Mouse (Mus musculus): ENCODE measurements around the gene Irf2bpl. TPM values are rescaled to one million over a fixed set of nuclear protein-coding genes. Genes with fewer than 3 reads are reported as not detected.

The Irf2bpl gene
- polyA plus RNA-seq, 1 experiment from 2014 or later = 67.0 TPM

GRCm38 (mm10) chr12:86915617-86916016 lies 31.0 kb upstream of the Irf2bpl start:
- H3K4me1 ChIP-seq (replicated peaks; ENCODE audit: control insufficient read depth, insufficient read depth, low read length) = peaks cover 43% of the 10 kb centered on the region
- H3K36me3 ChIP-seq (ENCODE audit: control insufficient read depth, insufficient read depth) = no peaks in the 10 kb centered on the region
- H3K27me3 ChIP-seq (replicated peaks; ENCODE audit: control insufficient read depth, insufficient read depth, low read length) = no peaks in the 10 kb centered on the region
- no peaks in the 10 kb centered on the region for H3K9me3 ChIP-seq (ENCODE audit: control insufficient read depth, low read length)
- no peak overlapping the region for H3K4me2 ChIP-seq (ENCODE audit: low read length)
- no peak for ATAC-seq
- 67% methylated on average over 7 of the region's 7 CpGs for WGBS
- H3K9ac ChIP-seq (replicated peaks; ENCODE audit: low read depth, low read length) = peak overlapping the region; percentile 20; the same call in 1 of the 2 replicates
- H3K4me3 ChIP-seq (replicated peaks; ENCODE audit: low read length) = no peak overlapping the region
- no peak overlapping the region for H3K27ac ChIP-seq (ENCODE audit: low read length)

DNA sequence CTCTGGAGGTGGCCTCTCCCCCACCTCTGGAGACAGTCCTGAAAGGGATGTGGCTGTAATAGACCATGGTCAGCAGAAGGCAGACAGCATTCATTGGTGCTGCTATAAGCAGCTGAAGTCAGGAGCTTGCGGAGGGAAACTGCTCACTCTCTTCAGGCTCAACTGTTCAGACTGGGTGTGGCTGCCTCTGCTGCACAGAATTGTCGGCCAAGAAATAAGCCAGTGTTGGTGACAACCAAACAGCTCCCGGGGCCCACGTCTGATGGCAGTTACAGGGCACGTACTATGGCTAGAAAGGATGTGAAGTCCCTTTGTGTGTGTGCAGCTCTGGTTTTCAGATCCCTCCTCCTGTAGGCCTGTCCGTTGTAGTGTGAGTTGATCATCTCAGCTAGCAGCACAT lies 30.2 kb upstream of the Irf2bpl start:
- peaks cover 50% of the 10 kb centered on the region for H3K4me1 ChIP-seq (replicated peaks; ENCODE audit: control insufficient read depth, insufficient read depth, low read length)
- no peak overlapping the region for H3K27ac ChIP-seq (ENCODE audit: low read length)
- H3K4me3 ChIP-seq (replicated peaks; ENCODE audit: low read length) = no peak overlapping the region
- no peak overlapping the region for H3K4me2 ChIP-seq (ENCODE audit: low read length)
- ATAC-seq = no peak
- no peaks in the 10 kb centered on the region for H3K36me3 ChIP-seq (ENCODE audit: control insufficient read depth, insufficient read depth)
- no peaks in the 10 kb centered on the region for H3K9me3 ChIP-seq (ENCODE audit: control insufficient read depth, low read length)
- H3K9ac ChIP-seq (replicated peaks; ENCODE audit: low read depth, low read length) = no peak overlapping the region
- no peaks in the 10 kb centered on the region for H3K27me3 ChIP-seq (replicated peaks; ENCODE audit: control insufficient read depth, insufficient read depth, low read length)
- WGBS = 65% methylated on average over 6 of the region's 6 CpGs

- Histone ChIP-seq H3K4me2 (ENCODE audit: low read length) (no peak overlapping the region), H3K4me3 (replicated peaks; ENCODE audit: low read length) (no peak overlapping the region), H3K9me3 (ENCODE audit: control insufficient read depth, low read length) (no peaks in the 10 kb centered on the region), H3K36me3 (ENCODE audit: control insufficient read depth, insufficient read depth) (no peaks in the 10 kb centered on the region), H3K27ac (ENCODE audit: low read length) (no peak overlapping the region), H3K27me3 (replicated peaks; ENCODE audit: control insufficient read depth, insufficient read depth, low read length) (no peaks in the 10 kb centered on the region), H3K9ac (replicated peaks; ENCODE audit: low read depth, low read length) (no peak overlapping the region; the same call in 1 of the 2 replicates), H3K4me1 (replicated peaks; ENCODE audit: control insufficient read depth, insufficient read depth, low read length) (peaks cover 51% of the 10 kb centered on the region)
- WGBS = 78% methylated on average over 2 of the region's 2 CpGs
- no peak for ATAC-seq
Observed at GRCm38 (mm10) chr12:86914351-86914750, 29.8 kb upstream of the Irf2bpl start.

DNA sequence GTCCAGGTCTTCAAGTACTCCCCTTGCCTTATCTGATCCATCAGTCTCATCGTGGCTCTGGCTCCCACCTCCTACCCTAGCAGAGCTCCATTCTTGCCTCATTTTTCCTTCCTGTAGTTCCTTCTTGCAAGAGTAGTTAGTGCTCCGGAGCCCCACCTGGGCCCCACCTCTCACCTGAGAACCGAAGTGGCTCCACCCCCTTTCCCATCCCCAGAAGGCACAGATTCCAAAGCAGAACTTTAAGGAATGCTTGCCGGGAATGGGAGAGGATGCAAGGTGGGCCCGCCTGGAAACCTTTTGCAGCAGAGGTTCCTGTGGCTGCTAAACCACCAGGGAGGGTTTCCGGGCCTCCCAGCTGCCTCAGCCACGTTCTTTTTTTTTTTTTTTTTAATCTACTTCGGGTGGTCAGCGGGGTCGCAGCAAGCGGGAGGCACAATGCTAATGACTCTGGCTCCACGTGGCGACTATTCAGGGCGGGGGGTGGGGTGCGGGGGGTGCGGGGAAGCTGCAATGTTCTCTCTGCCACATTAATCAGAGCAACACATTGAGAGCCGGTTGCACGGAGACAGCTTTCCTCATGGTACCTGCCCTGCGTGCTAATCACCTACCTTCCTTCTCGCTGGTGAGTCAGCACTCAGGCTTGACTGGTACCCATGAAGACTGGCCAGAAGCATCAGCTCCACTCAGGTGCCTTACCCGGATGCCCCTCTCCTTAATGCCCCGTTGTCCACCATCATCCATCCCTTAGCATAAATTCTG lies 27.9 kb upstream of the Irf2bpl start:
- Histone ChIP-seq H3K9me3 (ENCODE audit: control insufficient read depth, low read length) (no peaks in the 10 kb centered on the region), H3K4me2 (ENCODE audit: low read length) (peak overlapping the region; percentile 34; the same call in 1 of the 2 replicates), H3K9ac (replicated peaks; ENCODE audit: low read depth, low read length) (peak overlapping the region; percentile 45), H3K27me3 (replicated peaks; ENCODE audit: control insufficient read depth, insufficient read depth, low read length) (no peaks in the 10 kb centered on the region), H3K4me3 (replicated peaks; ENCODE audit: low read length) (no peak overlapping the region), H3K4me1 (replicated peaks; ENCODE audit: control insufficient read depth, insufficient read depth, low read length) (peaks cover 37% of the 10 kb centered on the region), H3K36me3 (ENCODE audit: control insufficient read depth, insufficient read depth) (no peaks in the 10 kb centered on the region), H3K27ac (ENCODE audit: low read length) (peak overlapping the region; percentile 97)
- 10% methylated on average over 21 of the region's 22 CpGs for WGBS
- ATAC-seq = no peak; the same call in 1 of the 2 replicates

DNA sequence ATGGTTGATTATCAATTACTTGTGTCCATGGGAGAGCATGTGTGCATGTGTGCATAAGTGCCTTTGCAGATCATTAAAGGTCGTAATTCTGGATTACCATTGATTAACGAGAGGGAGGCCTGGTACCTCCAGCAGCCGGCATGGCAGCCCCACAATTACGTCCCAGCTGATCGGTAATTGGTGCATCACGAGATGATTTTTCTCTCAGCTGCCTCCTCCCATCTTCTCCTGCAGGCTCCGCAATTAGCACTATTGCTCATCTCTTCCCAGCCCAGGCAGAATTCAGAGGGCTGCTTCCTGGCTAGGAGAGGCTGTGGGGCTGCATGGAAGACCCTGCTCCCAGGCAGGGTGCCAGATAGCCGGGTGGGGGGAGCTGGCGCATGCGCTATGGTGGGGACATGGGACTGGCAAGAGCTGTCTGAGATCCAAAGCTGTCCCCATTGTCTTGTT lies 26.9 kb upstream of the Irf2bpl start:
- H3K4me2 ChIP-seq (ENCODE audit: low read length) = peak overlapping the region; percentile 34
- H3K36me3 ChIP-seq (ENCODE audit: control insufficient read depth, insufficient read depth) = no peaks in the 10 kb centered on the region
- H3K9ac ChIP-seq (replicated peaks; ENCODE audit: low read depth, low read length) = peak overlapping the region; percentile 45
- H3K27ac ChIP-seq (ENCODE audit: low read length) = peak overlapping the region; percentile 97
- WGBS = 11% methylated on average over 10 of the region's 10 CpGs
- H3K4me3 ChIP-seq (replicated peaks; ENCODE audit: low read length) = no peak overlapping the region
- H3K4me1 ChIP-seq (replicated peaks; ENCODE audit: control insufficient read depth, insufficient read depth, low read length) = peaks cover 36% of the 10 kb centered on the region
- H3K27me3 ChIP-seq (replicated peaks; ENCODE audit: control insufficient read depth, insufficient read depth, low read length) = no peaks in the 10 kb centered on the region
- ATAC-seq = peak; percentile 93
- no peaks in the 10 kb centered on the region for H3K9me3 ChIP-seq (ENCODE audit: control insufficient read depth, low read length)

- WGBS = 2% methylated on average over 15 of the region's 15 CpGs
Observed at GRCm38 (mm10) chr12:86906395-86906794, 21.8 kb upstream of the Irf2bpl start.

GRCm38 (mm10) chr12:86905876-86906275 lies 21.3 kb upstream of the Irf2bpl start:
- WGBS = 64% methylated on average over 7 of the region's 7 CpGs
- ATAC-seq = no peak
- H3K27ac ChIP-seq (ENCODE audit: low read length) = no peak overlapping the region; the same call in 1 of the 2 replicates

More at GRCm38 (mm10) chr12:86906395-86906794, 21.8 kb upstream of the Irf2bpl start:
- Histone ChIP-seq H3K4me2 (ENCODE audit: low read length) (no peak overlapping the region), H3K4me3 (replicated peaks; ENCODE audit: low read length) (no peak overlapping the region), H3K36me3 (ENCODE audit: control insufficient read depth, insufficient read depth) (no peaks in the 10 kb centered on the region), H3K27me3 (replicated peaks; ENCODE audit: control insufficient read depth, insufficient read depth, low read length) (no peaks in the 10 kb centered on the region), H3K4me1 (replicated peaks; ENCODE audit: control insufficient read depth, insufficient read depth, low read length) (peaks cover 21% of the 10 kb centered on the region), H3K27ac (ENCODE audit: low read length) (no peak overlapping the region), H3K9ac (replicated peaks; ENCODE audit: low read depth, low read length) (no peak overlapping the region), H3K9me3 (ENCODE audit: control insufficient read depth, low read length) (no peaks in the 10 kb centered on the region)
- ATAC-seq = peak; percentile 60

GRCm38 (mm10) chr12:86905203-86905602 lies 20.6 kb upstream of the Irf2bpl start:
- ATAC-seq = 0 out of 2 replicates have a peak, but pooled peaks have one; percentile 16
- H3K9me3 ChIP-seq (ENCODE audit: control insufficient read depth, low read length) = no peaks in the 10 kb centered on the region
- 11% methylated on average over 4 of the region's 4 CpGs for WGBS
- peaks cover 13% of the 10 kb centered on the region for H3K4me1 ChIP-seq (replicated peaks; ENCODE audit: control insufficient read depth, insufficient read depth, low read length)
- no peak overlapping the region for H3K27ac ChIP-seq (ENCODE audit: low read length)
- H3K9ac ChIP-seq (replicated peaks; ENCODE audit: low read depth, low read length) = no peak overlapping the region
- H3K27me3 ChIP-seq (replicated peaks; ENCODE audit: control insufficient read depth, insufficient read depth, low read length) = no peaks in the 10 kb centered on the region
- no peaks in the 10 kb centered on the region for H3K36me3 ChIP-seq (ENCODE audit: control insufficient read depth, insufficient read depth)
- no peak overlapping the region for H3K4me2 ChIP-seq (ENCODE audit: low read length)
- H3K4me3 ChIP-seq (replicated peaks; ENCODE audit: low read length) = no peak overlapping the region

More at GRCm38 (mm10) chr12:86905876-86906275, 21.3 kb upstream of the Irf2bpl start:
- no peak overlapping the region for H3K9ac ChIP-seq (replicated peaks; ENCODE audit: low read depth, low read length)
- no peak overlapping the region for H3K4me3 ChIP-seq (replicated peaks; ENCODE audit: low read length)
- peaks cover 16% of the 10 kb centered on the region for H3K4me1 ChIP-seq (replicated peaks; ENCODE audit: control insufficient read depth, insufficient read depth, low read length)
- no peaks in the 10 kb centered on the region for H3K36me3 ChIP-seq (ENCODE audit: control insufficient read depth, insufficient read depth)
- no peaks in the 10 kb centered on the region for H3K9me3 ChIP-seq (ENCODE audit: control insufficient read depth, low read length)
- no peak overlapping the region for H3K4me2 ChIP-seq (ENCODE audit: low read length)
- no peaks in the 10 kb centered on the region for H3K27me3 ChIP-seq (replicated peaks; ENCODE audit: control insufficient read depth, insufficient read depth, low read length)

GRCm38 (mm10) chr12:86903828-86904806 lies 19.5 kb upstream of the Irf2bpl start:
- Histone ChIP-seq H3K4me3 (replicated peaks; ENCODE audit: low read length) (no peak overlapping the region), H3K27ac (ENCODE audit: low read length) (no peak overlapping the region), H3K36me3 (ENCODE audit: control insufficient read depth, insufficient read depth) (no peaks in the 10 kb centered on the region), H3K27me3 (replicated peaks; ENCODE audit: control insufficient read depth, insufficient read depth, low read length) (no peaks in the 10 kb centered on the region), H3K9ac (replicated peaks; ENCODE audit: low read depth, low read length) (no peak overlapping the region), H3K4me2 (ENCODE audit: low read length) (no peak overlapping the region), H3K4me1 (replicated peaks; ENCODE audit: control insufficient read depth, insufficient read depth, low read length) (peaks cover 19% of the 10 kb centered on the region), H3K9me3 (ENCODE audit: control insufficient read depth, low read length) (no peaks in the 10 kb centered on the region)
- no peak for ATAC-seq
- WGBS = 79% methylated on average over 11 of the region's 11 CpGs

Measured in forebrain, embryonic 16.5 days (tissue).